Mouse (Mus musculus) adrenal gland, adult 8-10 months (tissue): ENCODE data around the gene Arl6ip1. TPM values are rescaled to one million over a fixed set of nuclear protein-coding genes. Genes with fewer than 3 reads are reported as not detected.
"Not testable (repeated sequence)": the region's sequence is repeated elsewhere in the genome, so short reads cannot be mapped to it uniquely, and the experiment has no call there.

Experiments used
- DNase-seq: peaks from one replicate; pipeline ENCODE4 v3.0.0; 2022
- total RNA-seq, 4 experiments: library from RNA; stranded (reverse); gene quantifications; 2 replicates each; pipeline ENCODE4 v1.2.4; 2022

Gene Arl6ip1
- 100 to 1,000 TPM; 178 to 240 (median 198) TPM for total RNA-seq

GRCm38 (mm10) chr7:118129430-118130041 is at the start of gene Arl6ip1:
Gene Arl6ip1 (minus strand): TSS chr7:118129662.
- DNase-seq, result peak; percentile 98

- DNase-seq, result no peak
Measured at GRCm38 (mm10) chr7:118175821-118176355, 46.4 kb upstream of the Arl6ip1 start.

GRCm38 (mm10) chr7:118170125-118170524 is 40.7 kb upstream of the Arl6ip1 start:
- not testable (repeated sequence) for DNase-seq

GRCm38 (mm10) chr7:118163006-118163405 is 33.5 kb upstream of the Arl6ip1 start:
- no peak for DNase-seq

- DNase-seq, result no peak
Measured at GRCm38 (mm10) chr7:118160121-118160520, 30.7 kb upstream of the Arl6ip1 start.

- no peak for DNase-seq
Measured at GRCm38 (mm10) chr7:118156461-118156860, 27.0 kb upstream of the Arl6ip1 start.

- DNase-seq, result no peak
Measured at GRCm38 (mm10) chr7:118154150-118154549, 24.7 kb upstream of the Arl6ip1 start.

DNA sequence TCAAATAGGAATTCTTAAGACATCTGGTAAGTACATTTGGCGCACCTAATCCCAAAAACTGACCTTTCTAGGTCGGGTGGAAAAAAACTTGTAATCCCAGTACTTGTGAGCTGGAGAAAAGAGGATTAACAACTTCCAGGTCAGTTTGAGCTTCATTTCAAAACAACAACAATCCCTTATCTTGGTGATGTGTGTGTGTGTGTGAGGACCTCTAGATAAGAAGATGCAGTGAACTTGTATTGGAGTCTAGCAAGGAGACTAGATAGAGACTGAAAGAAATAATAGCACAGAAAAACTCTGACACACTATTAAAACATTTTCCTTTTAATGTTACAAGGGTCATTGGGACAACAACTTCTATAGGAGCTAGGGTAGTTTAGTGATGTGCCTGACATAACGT is 14.1 kb upstream of the Arl6ip1 start:
- DNase-seq, result no peak

- no peak for DNase-seq
Measured at GRCm38 (mm10) chr7:118143123-118143522, 13.7 kb upstream of the Arl6ip1 start.

DNA sequence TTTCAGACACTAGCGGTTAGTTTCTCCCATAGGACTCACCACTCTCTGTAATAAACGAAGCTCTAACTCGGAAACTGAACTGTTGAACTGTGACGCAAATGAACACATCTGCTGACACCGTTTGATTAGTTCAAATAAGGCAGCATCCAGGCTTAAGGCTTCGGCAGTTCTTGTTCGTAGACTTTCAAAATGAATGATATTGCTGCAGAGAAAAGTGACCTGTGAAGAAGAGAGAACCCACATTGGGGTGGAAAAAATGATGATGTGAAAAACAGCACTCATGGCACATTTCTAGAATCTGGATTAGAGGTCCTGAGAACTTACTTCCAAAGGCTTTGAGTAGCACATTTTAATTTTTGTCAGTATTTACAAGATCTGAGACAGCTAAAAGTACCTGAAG is 11.8 kb upstream of the Arl6ip1 start:
- DNase-seq, result no peak

DNA sequence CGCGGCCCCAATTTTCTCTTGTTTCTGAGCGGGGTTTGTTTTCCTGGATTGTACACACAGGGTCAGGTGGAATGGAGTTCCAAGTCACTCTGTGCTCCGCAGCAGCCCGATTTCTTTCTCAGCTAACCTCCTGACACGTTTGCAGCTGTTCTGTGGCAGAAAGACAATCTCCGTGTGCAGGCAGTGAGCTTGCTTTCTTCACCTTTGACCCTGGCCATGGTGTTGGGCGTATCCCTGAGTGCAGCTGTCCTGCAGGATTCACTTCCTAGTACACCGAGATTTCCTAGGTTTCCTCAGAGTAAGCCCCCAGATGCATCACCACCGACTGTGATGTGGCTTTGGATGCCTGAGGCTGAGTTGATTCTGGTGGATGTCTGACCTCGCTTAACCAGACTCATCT is 5.7 kb upstream of the Arl6ip1 start:
- no peak for DNase-seq

- no peak for DNase-seq
Measured at GRCm38 (mm10) chr7:118128925-118129429, 485 bp downstream of the Arl6ip1 start.

GRCm38 (mm10) chr7:118126219-118126875 is 3.1 kb downstream of the Arl6ip1 start:
- no peak for DNase-seq

DNA sequence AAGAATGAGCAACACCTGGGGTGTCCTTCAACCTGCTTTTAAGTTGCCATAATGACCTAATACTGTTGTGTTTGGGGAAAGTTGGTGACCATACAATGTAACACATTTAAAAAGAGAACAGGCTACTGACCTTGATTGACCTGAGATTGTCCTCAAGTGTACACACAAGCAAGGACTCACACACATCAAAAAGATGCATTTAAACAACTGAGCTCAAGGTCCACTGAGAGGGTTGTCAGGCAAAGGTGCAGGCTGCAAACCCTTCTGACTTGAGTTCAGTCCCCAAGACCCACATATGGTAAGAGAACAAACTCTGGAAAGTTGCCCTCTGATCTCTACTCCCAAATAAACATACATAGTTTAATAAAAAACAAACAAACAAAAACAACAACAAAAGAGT is 3.7 kb downstream of the Arl6ip1 start:
- DNase-seq, result no peak

GRCm38 (mm10) chr7:118123512-118124411 is 5.7 kb downstream of the Arl6ip1 start:
- DNase-seq, result no peak

DNA sequence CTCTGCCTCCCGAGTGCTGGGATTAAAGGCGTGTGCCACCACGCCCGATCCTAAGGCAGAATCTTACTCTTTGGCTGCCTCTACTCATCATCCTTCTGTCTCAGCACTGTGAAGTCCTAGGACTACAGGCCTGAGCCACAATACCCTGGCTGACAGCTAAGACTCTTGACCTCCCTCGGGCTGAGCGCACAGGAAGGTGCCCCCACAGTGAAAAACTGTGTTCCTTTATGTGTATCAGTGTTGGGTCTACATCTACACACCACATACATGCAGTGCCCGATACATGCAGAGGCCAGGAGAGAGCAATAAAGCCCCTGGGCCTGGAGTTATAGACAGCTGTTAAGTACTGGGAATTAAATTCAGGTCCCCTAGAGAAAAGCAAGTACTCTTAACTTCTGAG is 7.2 kb downstream of the Arl6ip1 start:
- no peak for DNase-seq

GRCm38 (mm10) chr7:118120654-118121053 is 8.8 kb downstream of the Arl6ip1 start:
- no peak for DNase-seq

GRCm38 (mm10) chr7:118119946-118120345 is 9.5 kb downstream of the Arl6ip1 start:
- no peak for DNase-seq

GRCm38 (mm10) chr7:118119142-118119541 is 10.3 kb downstream of the Arl6ip1 start:
- DNase-seq, result peak; percentile 45

GRCm38 (mm10) chr7:118118426-118118825 is 11.0 kb downstream of the Arl6ip1 start:
- no peak for DNase-seq

GRCm38 (mm10) chr7:118117539-118118210 is 11.8 kb downstream of the Arl6ip1 start:
- no peak for DNase-seq
